Mouse (Mus musculus) hindbrain, postnatal 0 days (tissue): ENCODE results near the gene Gdf11. TPM values are rescaled to one million over a fixed set of nuclear protein-coding genes. Genes with fewer than 3 reads are reported as not detected.

ENCODE experiments used
- ATAC-seq: fragments of 200-750 bp; cut with Nextera tagmentation; 2 replicates; pipeline ENCODE4 v1.8.0; 2017; ENCODE audit warnings: mild to moderate bottlenecking, moderate TSS enrichment, moderate library complexity
- DNase-seq: peaks from one replicate; pipeline ENCODE4 v3.0.0-alpha.2; 2015; ENCODE audit warnings: low spot score
- H3K27ac ChIP-seq: fragments of 300-500 bp; sonication (generic); 2 replicates; pipeline ENCODE4 v1.5.1; 2014; ENCODE audit warnings: mild to moderate bottlenecking
- H3K27me3 ChIP-seq: fragments of 300-500 bp; sonication (generic); 2 replicates; pipeline ENCODE4 v1.6.1; 2014; ENCODE audit warnings: low read length, mixed read lengths; ENCODE audit not compliant: insufficient read depth
- H3K36me3 ChIP-seq: fragments of 300-500 bp; sonication (generic); 2 replicates; pipeline ENCODE4 v1.6.1; 2014; ENCODE audit warnings: low read length, mixed read lengths; ENCODE audit not compliant: insufficient read depth
- H3K4me1 ChIP-seq: fragments of 300-500 bp; sonication (generic); 2 replicates; pipeline ENCODE4 v1.6.1; 2014; ENCODE audit warnings: antibody characterized with exemption, low read length, mixed read lengths; ENCODE audit not compliant: insufficient read depth
- H3K4me2 ChIP-seq: fragments of 300-500 bp; sonication (generic); 2 replicates; pipeline ENCODE4 v1.6.1; 2014; ENCODE audit warnings: low read depth, mild to moderate bottlenecking, low read length, moderate library complexity, mixed read lengths
- H3K4me3 ChIP-seq: fragments of 300-500 bp; sonication (generic); 2 replicates; pipeline ENCODE4 v1.5.1; 2014; ENCODE audit warnings: low read length
- H3K9ac ChIP-seq: fragments of 300-500 bp; sonication (generic); replicated peaks from 2 replicates; pipeline ENCODE4 v1.6.1; 2014; ENCODE audit warnings: mild to moderate bottlenecking, low read length, moderate library complexity, mixed read lengths
- H3K9me3 ChIP-seq: fragments of 300-500 bp; sonication (generic); 2 replicates; pipeline ENCODE4 v1.6.1; 2016; ENCODE audit warnings: low read length, mixed read lengths
- CTCF ChIP-seq: IDR thresholded peaks from 2 replicates; pipeline ENCODE4 v1.5.1; 2016; ENCODE audit warnings: antibody characterized with exemption, control low read depth, low read depth
- WGBS: fragments of 180-500 bp; shearing (Covaris S2); extraction: QIAGEN DNeasy Blood & Tissue Kit; methylation state at CpG from one replicate; pipeline ENCODE4 v1.1.7; 2014; 5-methylcytosine and 5-hydroxymethylcytosine counted together
- polyA plus RNA-seq: library from polyadenylated mRNA; unstranded; fragments of >200 nt; fragmentation: Nextera tagmentation; extraction: Ambion mirVana; gene quantifications from 2 replicates; pipeline ENCODE4 v1.2.1, GENCODE M21; 2015
- total RNA-seq: library from RNA; depleted of rRNA; stranded (reverse); fragments of >200 nt; gene quantifications from 2 replicates; pipeline ENCODE4 v1.2.3, GENCODE M21; 2014

Gdf11 gene
- total and polyA plus RNA-seq, 2 experiments from 2014 or later: 6.7 to 18.8 TPM

DNA sequence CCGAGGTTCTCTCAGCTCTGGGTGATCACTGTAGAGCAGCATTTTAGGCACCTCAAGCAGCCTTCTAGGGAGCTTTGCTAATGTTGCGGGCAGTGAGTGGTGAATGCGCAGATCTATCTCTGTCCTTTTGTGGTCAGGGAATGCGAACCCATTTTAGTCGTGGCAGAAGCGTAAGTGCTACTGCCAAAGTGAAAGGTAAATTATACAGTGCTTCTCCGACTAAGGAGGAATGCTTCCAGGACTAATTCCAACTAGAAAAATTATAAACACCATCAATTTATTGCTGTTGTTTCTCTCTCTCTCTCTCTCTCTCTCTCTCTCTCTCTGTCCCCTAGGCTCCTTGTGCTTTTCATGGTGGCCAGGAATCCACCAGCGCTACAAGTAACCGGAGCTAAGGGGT is 32.4 kb upstream of the Gdf11 start, which contains the start of gene Bloc1s1:
Gene Bloc1s1 (minus strand): TSS at position 101 of the 400 bp plus-strand sequence.
- H3K4me1 ChIP-seq: peaks cover 23% of the 10 kb centered on the region

DNA sequence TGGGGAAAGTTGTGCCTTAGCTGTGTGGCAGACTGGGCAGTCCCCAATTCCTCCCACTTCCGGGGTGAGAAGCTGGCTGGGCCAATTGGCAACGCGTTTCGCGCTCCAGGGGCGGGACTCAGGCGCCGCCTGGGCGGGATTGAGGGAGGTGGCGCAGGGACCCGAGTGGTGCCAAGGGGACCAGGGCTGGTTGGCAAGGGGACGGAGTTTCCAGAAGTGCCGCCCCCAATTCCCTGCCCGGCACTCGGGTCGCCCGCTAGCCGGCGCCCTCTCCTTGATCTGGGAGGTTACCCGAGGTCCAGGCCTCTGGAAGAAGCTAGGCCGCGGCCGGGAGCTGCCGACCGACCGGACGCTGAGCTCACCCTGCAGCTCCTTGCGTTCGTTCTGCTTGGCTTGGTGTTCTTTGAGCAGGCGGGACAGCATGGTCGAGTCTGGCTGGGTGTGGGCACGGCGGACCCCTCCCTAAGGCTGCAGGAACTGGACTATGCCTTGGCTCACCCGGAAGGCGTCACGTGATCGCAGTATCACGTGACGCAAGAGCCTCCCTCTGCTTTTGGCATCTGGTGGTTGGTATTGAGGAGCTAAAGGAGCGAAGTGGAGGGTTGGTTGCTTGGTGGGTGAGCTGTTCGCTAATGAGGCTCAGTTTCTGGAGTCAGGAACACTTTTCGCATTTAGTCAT is 31.6 kb upstream of the Gdf11 start:
- peak overlapping the region; percentile 95 for H3K27ac ChIP-seq
- no peaks in the 10 kb centered on the region for H3K36me3 ChIP-seq
- WGBS: under 1% methylated on average over 42 of the region's 42 CpGs
- H3K9ac ChIP-seq: peak overlapping the region; percentile 72
- ATAC-seq: peak; percentile 94
- no peaks in the 10 kb centered on the region for H3K9me3 ChIP-seq
- peak; percentile 68 for TF ChIP-seq CTCF
- peak overlapping the region; percentile 65 for H3K4me3 ChIP-seq
- peak overlapping the region; percentile 72 for H3K4me2 ChIP-seq
- no peaks in the 10 kb centered on the region for H3K27me3 ChIP-seq
- peaks cover 23% of the 10 kb centered on the region for H3K4me1 ChIP-seq
- peak; percentile 97 for DNase-seq

More for the DNA sequence above, 32.4 kb upstream of the Gdf11 start, which contains the start of gene Bloc1s1:
- Histone ChIP-seq H3K9me3 (no peaks in the 10 kb centered on the region), H3K9ac (peak within 1 kb of the TSS; percentile 72), H3K27ac (peak within 1 kb of the TSS; percentile 95), H3K27me3 (no peaks in the 10 kb centered on the region), H3K36me3 (no peaks in the 10 kb centered on the region), H3K4me3 (peak within 1 kb of the TSS; percentile 65), H3K4me2 (peak within 1 kb of the TSS; percentile 72)
- WGBS: 55% methylated on average over 9 of the region's 9 CpGs
- no peak for TF ChIP-seq CTCF
- DNase-seq (no peak), ATAC-seq (no peak)

DNA sequence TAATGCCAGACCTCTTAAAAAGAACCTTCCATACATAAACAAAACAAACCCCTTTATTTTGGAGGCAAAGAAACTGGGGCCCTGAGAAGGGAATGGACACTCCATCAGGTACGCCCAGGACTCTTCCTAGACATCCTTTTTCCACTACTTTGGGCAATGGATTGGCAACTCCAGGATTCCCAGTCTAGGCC is 31.2 kb upstream of the Gdf11 start, which contains the start of gene Rdh5:
Gene Rdh5 (minus strand): TSS at position 67 of the 191 bp plus-strand sequence.
- H3K27me3 ChIP-seq: no peaks in the 10 kb centered on the region
- H3K4me1 ChIP-seq: peaks cover 23% of the 10 kb centered on the region
- DNase-seq (no peak), ATAC-seq (no peak)
- no peaks in the 10 kb centered on the region for H3K36me3 ChIP-seq
- no peaks in the 10 kb centered on the region for H3K9me3 ChIP-seq
- WGBS: 6% methylated on average over 1 of the region's 1 CpGs
- peak within 1 kb of the TSS; percentile 95 for H3K27ac ChIP-seq
- peak within 1 kb of the TSS; percentile 72 for H3K4me2 ChIP-seq
- peak within 1 kb of the TSS; percentile 72 for H3K9ac ChIP-seq
- H3K4me3 ChIP-seq: peak within 1 kb of the TSS; percentile 65
- no peak for TF ChIP-seq CTCF

DNA sequence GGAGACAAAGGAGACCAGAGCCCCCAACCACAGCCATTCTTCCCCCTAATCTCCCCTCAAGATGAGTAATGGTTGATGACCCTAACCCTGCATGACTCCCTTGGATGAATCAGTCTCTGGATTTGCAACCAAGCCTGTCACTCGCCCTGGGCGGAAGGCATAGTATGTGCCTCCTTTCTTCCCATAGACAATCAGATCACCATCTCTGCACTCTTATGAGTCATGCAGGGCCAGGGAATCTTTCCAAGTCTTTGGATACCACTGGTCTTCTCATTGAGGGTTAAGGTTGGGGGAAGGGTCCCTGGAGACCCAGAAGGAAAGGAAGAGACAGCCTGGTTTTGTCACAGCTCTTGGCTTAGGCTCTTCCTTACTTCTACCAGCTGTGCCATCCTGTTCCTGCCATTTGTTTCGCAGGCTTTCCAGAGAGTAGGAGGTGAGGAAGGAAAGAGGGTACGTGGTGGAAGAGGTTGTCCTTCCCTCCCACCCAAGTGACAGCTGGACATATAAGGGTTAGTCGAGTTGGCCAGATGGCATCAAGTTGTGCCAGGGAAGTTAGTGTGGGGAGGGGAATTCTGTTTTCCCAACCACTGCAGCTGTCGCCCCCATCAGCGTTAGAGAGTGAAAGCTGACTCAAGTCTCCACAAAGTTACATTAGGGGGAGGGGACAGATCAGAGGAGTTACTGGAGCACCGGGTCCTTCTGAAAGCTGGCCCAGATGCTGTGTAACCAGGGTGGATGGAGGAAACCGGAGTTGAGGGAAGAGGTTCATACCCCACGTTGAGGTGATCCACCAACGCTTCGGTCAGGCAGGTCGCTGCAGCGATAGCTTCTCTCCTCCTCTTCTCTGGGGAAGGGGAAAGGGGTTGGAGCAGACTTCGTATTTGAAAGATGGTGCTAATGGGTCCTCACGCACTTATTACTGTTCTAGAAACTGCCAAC is 30.6 kb upstream of the Gdf11 start:
- no peaks in the 10 kb centered on the region for H3K27me3 ChIP-seq
- 48% methylated on average over 16 of the region's 16 CpGs for WGBS
- H3K4me2 ChIP-seq: peak overlapping the region; percentile 72
- H3K4me3 ChIP-seq: peak overlapping the region; percentile 65
- no peaks in the 10 kb centered on the region for H3K36me3 ChIP-seq
- DNase-seq: peak; percentile 61
- H3K4me1 ChIP-seq: peaks cover 23% of the 10 kb centered on the region
- H3K9me3 ChIP-seq: no peaks in the 10 kb centered on the region
- TF ChIP-seq CTCF: no peak
- no peak for ATAC-seq
- H3K27ac ChIP-seq: peak overlapping the region; percentile 95
- H3K9ac ChIP-seq: no peak overlapping the region; the same call in 1 of the 2 replicates

DNA sequence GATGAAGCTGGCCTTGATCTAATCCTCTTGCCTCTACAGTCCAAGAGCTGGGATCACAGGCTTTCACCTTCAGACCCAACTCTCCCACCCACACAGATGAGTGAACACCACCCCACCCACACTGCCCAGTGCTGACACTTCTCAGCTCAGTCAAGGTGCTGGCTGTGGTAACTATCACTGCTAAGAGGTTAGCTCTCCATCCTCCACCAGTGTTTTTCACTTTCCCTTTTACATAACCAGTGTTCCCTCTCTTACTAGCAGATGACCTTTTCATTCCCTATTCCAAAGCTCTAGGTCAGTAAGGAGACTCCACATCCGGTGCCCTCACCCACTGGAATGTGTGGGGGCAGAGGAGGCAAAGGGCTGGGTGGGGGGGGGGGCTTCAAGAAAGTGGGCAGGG is 29.7 kb upstream of the Gdf11 start:
- peak overlapping the region; percentile 95 for H3K27ac ChIP-seq

DNA sequence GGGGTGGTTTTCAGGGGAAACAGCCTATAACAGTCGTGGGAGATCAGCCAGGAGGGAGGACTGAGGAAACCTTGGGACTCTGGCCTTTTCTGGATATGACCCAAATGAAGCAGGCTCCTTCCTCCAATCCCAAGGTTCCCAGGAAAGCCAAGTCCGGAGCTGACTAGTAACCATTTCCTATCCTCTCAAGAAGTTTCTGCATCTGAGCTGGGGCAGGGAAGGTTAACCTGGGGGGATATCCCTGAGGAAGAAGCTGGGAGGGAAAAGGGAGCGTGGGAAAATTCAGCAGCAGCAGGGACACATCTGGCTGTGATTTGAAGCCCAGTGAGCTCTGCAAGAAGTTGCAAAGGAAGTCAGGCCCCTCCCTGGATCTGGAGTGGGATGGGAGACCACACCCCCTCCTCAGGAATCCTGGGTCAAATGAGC is 29.2 kb upstream of the Gdf11 start:
- Histone ChIP-seq H3K27ac (peak overlapping the region; percentile 95), H3K4me3 (no peak overlapping the region), H3K4me1 (peaks cover 23% of the 10 kb centered on the region), H3K9me3 (no peaks in the 10 kb centered on the region), H3K36me3 (no peaks in the 10 kb centered on the region; the same call in 1 of the 2 replicates), H3K9ac (no peak overlapping the region), H3K4me2 (no peak overlapping the region), H3K27me3 (no peaks in the 10 kb centered on the region)
- DNase-seq (no peak), ATAC-seq (no peak)
- 56% methylated on average over 3 of the region's 3 CpGs for WGBS
- TF ChIP-seq CTCF: no peak

More for the DNA sequence above, 29.7 kb upstream of the Gdf11 start:
- Histone ChIP-seq H3K9ac (no peak overlapping the region), H3K36me3 (no peaks in the 10 kb centered on the region; the same call in 1 of the 2 replicates), H3K27me3 (no peaks in the 10 kb centered on the region), H3K9me3 (no peaks in the 10 kb centered on the region), H3K4me1 (peaks cover 23% of the 10 kb centered on the region), H3K4me2 (peak overlapping the region; percentile 72; the same call in 1 of the 2 replicates), H3K4me3 (no peak overlapping the region)
- WGBS: 29% methylated on average over 1 of the region's 1 CpGs
- TF ChIP-seq CTCF: no peak
- DNase-seq: no peak
- no peak for ATAC-seq
